Mouse (Mus musculus) midbrain, embryonic 16.5 days (tissue): ENCODE results near the gene Drc1. TPM values are rescaled to one million over a fixed set of nuclear protein-coding genes. Genes with fewer than 3 reads are reported as not detected.

Experiments
- ATAC-seq: fragments of 200-750 bp; cut with Nextera tagmentation; 2 replicates; pipeline ENCODE4 v1.8.0; 2017; ENCODE audit warnings: moderate TSS enrichment
- H3K27ac ChIP-seq: fragments of 300-500 bp; sonication (generic); 2 replicates; pipeline ENCODE4 v1.5.1; 2014; ENCODE audit warnings: mild to moderate bottlenecking, low read length, mixed read lengths
- H3K27me3 ChIP-seq: fragments of 300-500 bp; sonication (generic); 2 replicates; pipeline ENCODE4 v1.6.1; 2014; ENCODE audit warnings: low read depth, low read length, mixed read lengths; ENCODE audit not compliant: control insufficient read depth, insufficient read depth
- H3K36me3 ChIP-seq: fragments of 300-500 bp; sonication (generic); 2 replicates; pipeline ENCODE4 v1.6.1; 2014; ENCODE audit warnings: mild to moderate bottlenecking, low read length, moderate library complexity, mixed read lengths; ENCODE audit not compliant: control insufficient read depth, insufficient read depth
- H3K4me1 ChIP-seq: fragments of 300-500 bp; sonication (generic); 2 replicates; pipeline ENCODE4 v1.6.1; 2014; ENCODE audit warnings: mild to moderate bottlenecking, low read length, mixed read lengths; ENCODE audit not compliant: control insufficient read depth, insufficient read depth
- H3K4me2 ChIP-seq: fragments of 300-500 bp; sonication (generic); 2 replicates; pipeline ENCODE4 v1.6.1; 2014; ENCODE audit warnings: mild to moderate bottlenecking, low read length, mixed read lengths
- H3K4me3 ChIP-seq: fragments of 300-500 bp; sonication (generic); 2 replicates; pipeline ENCODE4 v1.5.1; 2014; ENCODE audit warnings: low read depth, mild to moderate bottlenecking, low read length, moderate library complexity, mixed read lengths
- H3K9ac ChIP-seq: fragments of 300-500 bp; sonication (generic); 2 replicates; pipeline ENCODE4 v1.6.1; 2014; ENCODE audit warnings: low read depth, low read length, mixed read lengths
- H3K9me3 ChIP-seq: fragments of 300-500 bp; sonication (generic); replicated peaks from 2 replicates; pipeline ENCODE4 v1.6.1; 2014; ENCODE audit warnings: mild to moderate bottlenecking, low read length, mixed read lengths; ENCODE audit not compliant: control insufficient read depth, poor library complexity, severe bottlenecking
- WGBS: fragments of 180-500 bp; shearing (Covaris S2); extraction: QIAGEN DNeasy Blood & Tissue Kit; methylation state at CpG from one replicate; pipeline ENCODE4 v1.1.7; 2014; 5-methylcytosine and 5-hydroxymethylcytosine counted together
- polyA plus RNA-seq: library from polyadenylated mRNA; unstranded; fragments of >200 nt; fragmentation: Nextera tagmentation; extraction: Ambion mirVana; gene quantifications from 2 replicates; pipeline ENCODE4 v1.2.1, GENCODE M21; 2015

The Drc1 gene
- polyA plus RNA-seq, 1 experiment from 2014 or later, result 9.5 TPM

DNA sequence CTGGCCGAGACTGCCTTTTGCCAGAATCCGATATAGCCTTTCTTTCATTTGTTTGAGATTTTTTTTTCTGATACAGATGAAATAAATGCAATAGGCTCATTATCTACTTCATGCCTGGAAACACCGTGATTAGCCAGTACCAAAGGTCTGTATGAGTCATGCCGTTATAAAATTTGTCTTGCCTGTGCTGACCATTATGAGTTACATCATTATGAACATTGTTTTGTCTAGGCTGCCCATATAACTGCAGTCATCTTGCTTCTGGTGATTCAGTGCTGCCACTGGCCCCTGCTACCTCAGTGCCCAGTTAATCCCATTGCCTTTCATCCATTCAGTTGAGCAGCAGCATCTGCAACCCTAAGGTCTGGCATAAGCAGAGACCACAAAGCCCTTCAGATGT is 1.7 kb upstream of the Drc1 start:
- Histone ChIP-seq H3K9ac (no peak overlapping the region), H3K4me1 (peaks cover 10% of the 10 kb centered on the region), H3K9me3 (no peaks in the 10 kb centered on the region), H3K27me3 (no peaks in the 10 kb centered on the region), H3K4me3 (no peak overlapping the region), H3K36me3 (no peaks in the 10 kb centered on the region), H3K4me2 (no peak overlapping the region), H3K27ac (no peak overlapping the region)
- 90% methylated on average over 4 of the region's 4 CpGs for WGBS
- ATAC-seq, result no peak

DNA sequence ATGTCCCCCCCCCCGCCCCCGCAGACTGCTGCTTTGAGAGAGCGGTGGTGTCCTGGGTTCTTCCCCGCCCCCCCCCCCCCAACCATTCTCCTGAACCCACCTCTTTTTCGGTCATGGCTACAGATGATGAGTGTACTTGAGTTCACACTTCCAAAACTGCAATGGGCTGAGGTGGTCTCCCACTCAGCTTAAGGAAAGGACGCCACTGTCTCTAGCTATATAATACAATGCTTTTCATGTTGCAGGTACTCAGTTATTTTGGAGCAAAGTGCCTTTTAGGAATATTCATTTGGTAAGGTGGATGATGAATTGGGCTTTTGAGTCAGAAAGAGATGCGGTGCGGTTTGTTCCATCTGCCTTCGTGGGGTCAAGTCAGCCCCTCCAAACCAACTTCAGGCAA is 324 bp upstream of the Drc1 start:
- peak overlapping the region; percentile 76 for H3K9ac ChIP-seq

DNA sequence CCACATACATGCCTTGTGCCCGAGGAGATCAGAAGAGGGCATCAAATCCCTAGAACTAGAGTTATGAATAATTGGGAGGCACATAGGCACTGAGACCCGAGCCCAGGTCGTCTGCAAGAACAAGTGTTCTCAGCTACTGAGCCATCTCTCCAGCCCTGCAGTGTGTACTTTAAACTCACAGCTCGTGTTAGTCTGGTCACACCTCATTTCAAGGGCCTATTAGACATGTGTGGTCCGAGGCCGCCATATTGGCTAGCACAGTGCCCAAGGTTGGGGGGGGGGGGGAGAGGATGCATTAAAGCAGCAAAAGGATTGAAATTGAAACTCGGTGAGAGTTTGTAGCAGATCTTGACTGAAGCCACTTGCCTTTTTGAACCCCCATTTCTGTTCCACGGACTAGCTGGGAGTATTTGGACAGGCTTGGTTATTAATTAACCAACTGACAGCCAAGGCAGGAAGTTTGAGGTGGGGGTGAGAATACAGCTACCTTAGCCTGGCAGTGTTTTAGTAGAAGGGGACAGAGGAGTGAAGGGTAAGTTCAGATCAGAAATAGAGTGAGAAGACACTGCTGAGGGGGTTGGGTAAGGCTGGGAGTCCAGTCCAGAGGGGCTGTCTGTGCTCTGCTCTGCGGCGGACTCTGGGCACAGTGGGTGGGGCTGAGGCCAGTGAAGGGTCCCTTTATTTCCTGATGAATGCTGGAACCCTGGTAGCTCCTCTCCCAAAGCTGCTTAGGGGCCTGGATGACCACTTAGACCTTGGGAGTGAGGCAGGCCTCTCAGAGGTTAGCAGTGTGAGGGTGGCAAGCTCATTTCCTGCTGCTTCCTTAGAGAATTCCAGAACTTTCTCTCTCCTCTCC is 5.0 kb downstream of the Drc1 start:
- 90% methylated on average over 10 of the region's 10 CpGs for whole genome bisulfite sequencing
- Histone ChIP-seq H3K27ac (no peak overlapping the region), H3K36me3 (no peaks in the 10 kb centered on the region), H3K4me2 (no peak overlapping the region), H3K9ac (no peak overlapping the region), H3K4me1 (peaks cover 4% of the 10 kb centered on the region), H3K9me3 (peaks cover 4% of the 10 kb centered on the region; the same call in 1 of the 2 replicates), H3K27me3 (no peaks in the 10 kb centered on the region), H3K4me3 (no peak overlapping the region)
- no peak for ATAC-seq

More for the DNA sequence above, 324 bp upstream of the Drc1 start:
- Histone ChIP-seq H3K4me3 (peak overlapping the region; percentile 61), H3K9me3 (peaks cover 4% of the 10 kb centered on the region; the same call in 1 of the 2 replicates), H3K27ac (peak overlapping the region; percentile 76), H3K27me3 (no peaks in the 10 kb centered on the region), H3K4me2 (peak overlapping the region; percentile 74), H3K36me3 (no peaks in the 10 kb centered on the region), H3K4me1 (peaks cover 10% of the 10 kb centered on the region)
- ATAC-seq, result no peak
- 36% methylated on average over 9 of the region's 9 CpGs for WGBS

DNA sequence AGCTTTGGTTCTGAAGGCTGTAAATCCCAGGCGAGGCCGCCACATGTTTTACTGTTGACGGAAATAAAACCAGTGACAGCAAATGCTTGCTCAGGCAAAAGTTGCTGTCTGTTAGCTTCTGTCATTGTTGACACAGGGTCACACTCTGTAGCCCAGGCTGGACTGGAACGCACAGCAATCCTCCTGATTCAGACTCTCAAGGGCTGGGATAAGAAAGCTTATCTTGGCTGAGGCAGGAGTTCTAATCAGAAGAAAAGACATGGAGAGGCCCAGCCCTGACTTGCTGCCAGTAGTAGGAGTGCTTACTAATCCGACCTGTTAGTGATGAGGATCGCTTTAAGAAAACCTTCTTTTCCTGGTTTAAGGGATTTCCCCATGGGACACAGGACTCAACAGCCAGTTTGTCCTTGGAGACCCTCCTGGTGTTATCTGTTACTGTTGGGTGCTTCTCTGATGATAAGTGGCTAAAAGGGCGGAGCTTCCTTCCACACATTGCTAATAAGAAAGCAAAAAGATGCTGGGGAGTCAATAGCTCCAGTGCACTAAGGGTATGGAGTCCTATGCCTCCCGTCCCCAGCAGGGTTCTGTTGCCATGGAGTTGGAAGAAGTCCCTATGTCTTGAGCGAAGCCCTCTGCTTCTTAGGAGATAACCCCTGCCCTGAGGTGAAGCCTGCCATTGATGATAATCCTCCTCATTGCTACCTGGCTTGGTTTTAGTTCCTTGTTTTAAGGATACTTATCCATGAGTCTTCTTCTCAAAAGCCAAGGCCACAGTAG is 6.1 kb downstream of the Drc1 start:
- Histone ChIP-seq H3K27me3 (no peaks in the 10 kb centered on the region), H3K9me3 (peaks cover 4% of the 10 kb centered on the region; the same call in 1 of the 2 replicates), H3K4me2 (no peak overlapping the region), H3K4me3 (no peak overlapping the region), H3K4me1 (no peaks in the 10 kb centered on the region), H3K9ac (no peak overlapping the region), H3K36me3 (no peaks in the 10 kb centered on the region), H3K27ac (no peak overlapping the region)
- whole genome bisulfite sequencing, result 78% methylated on average over 9 of the region's 9 CpGs
- no peak for ATAC-seq

DNA sequence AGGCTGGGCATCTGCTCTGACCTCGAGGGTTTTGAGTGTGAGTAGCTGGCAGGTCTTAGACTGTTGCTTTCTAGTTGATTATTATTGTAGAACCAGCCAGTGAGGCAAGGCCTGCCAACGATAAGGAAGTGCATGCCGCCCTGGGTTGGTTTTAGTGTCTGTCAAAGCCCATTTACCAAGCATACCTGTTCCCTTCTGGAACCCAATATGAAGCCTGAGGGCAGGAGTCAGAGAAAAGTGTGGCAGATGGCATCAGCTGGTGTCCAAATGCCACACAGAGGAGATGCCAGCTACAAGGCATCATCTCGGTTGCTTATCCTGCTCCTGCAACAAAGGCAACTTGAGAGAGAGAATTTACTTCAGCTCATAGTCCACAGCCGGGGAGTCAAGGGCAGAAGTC is 59.6 kb downstream of the Drc1 start:
- H3K4me3 ChIP-seq, result no peak overlapping the region
- ATAC-seq, result no peak
- H3K4me1 ChIP-seq, result peaks cover 5% of the 10 kb centered on the region
- no peak overlapping the region for H3K9ac ChIP-seq
- H3K36me3 ChIP-seq, result no peaks in the 10 kb centered on the region
- H3K27me3 ChIP-seq, result peaks cover 3% of the 10 kb centered on the region; the same call in 1 of the 2 replicates
- no peaks in the 10 kb centered on the region for H3K9me3 ChIP-seq
- H3K4me2 ChIP-seq, result no peak overlapping the region
- WGBS, result 78% methylated on average over 5 of the region's 5 CpGs
- no peak overlapping the region for H3K27ac ChIP-seq

DNA sequence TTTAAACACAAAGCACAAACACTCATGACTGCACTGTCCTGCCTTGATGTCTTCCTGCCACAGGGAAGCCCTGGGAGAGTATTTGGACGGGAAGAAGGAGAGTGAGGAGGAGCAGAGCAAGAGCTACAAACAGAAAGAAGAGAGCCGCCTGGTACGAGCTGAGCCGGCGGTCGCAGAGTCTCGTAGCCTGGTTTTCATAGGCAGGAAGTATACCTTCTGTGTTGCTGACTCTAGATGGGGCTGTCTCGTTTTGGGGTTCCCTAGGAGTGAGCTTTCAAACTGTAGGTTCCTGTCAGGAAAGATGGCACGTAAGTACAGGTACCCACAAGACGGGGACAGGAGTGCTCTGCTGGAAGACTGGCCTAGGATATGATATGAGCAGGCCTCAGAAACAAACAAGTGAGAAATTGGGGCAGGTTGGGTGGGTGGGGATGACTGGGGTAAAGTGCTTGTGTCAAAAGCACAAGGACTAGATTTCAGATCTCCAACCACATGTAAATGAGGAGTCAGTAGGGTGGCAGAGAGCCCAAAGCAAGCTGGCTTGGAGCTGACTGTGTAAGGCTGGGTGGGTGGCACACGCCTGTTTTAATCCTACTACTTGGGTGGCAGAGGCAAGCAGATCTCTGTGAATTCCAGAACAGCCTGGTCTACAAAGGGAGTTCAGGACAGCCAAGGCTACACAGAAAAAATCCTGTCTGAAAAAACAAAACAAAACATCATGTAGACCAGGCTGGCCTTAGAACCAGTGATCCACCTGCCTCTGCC is 60.6 kb downstream of the Drc1 start:
- Histone ChIP-seq H3K4me2 (no peak overlapping the region), H3K27me3 (peaks cover 3% of the 10 kb centered on the region; the same call in 1 of the 2 replicates), H3K4me3 (no peak overlapping the region), H3K36me3 (no peaks in the 10 kb centered on the region), H3K27ac (no peak overlapping the region), H3K9me3 (no peaks in the 10 kb centered on the region), H3K9ac (no peak overlapping the region), H3K4me1 (peaks cover 5% of the 10 kb centered on the region)
- ATAC-seq, result no peak
- 82% methylated on average over 11 of the region's 11 CpGs for WGBS

DNA sequence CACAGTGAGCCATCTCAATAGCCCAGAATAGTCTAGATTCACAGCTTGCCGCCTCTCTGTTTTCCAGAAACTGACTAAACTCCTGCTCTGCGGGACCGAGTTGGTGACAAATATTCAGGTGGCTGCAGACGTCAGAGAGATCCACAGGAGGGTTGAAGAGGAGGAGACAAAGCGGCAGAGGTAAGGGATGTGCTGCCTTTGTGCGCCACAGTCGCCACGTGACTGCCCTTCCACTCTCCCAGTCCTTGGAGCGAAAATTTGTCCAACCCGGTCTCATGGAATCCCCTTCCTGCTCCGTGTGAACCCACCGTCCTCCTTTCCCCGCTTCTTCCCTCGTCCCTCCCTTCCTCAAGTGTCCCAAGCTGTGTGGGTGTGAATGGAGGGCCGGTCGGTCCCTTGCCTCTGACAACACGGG is 61.4 kb downstream of the Drc1 start:
- 0 out of 2 replicates have a peak overlapping the region, but pooled peaks have one; percentile 8 for H3K9ac ChIP-seq
- 9% methylated on average over 17 of the region's 17 CpGs for WGBS

DNA sequence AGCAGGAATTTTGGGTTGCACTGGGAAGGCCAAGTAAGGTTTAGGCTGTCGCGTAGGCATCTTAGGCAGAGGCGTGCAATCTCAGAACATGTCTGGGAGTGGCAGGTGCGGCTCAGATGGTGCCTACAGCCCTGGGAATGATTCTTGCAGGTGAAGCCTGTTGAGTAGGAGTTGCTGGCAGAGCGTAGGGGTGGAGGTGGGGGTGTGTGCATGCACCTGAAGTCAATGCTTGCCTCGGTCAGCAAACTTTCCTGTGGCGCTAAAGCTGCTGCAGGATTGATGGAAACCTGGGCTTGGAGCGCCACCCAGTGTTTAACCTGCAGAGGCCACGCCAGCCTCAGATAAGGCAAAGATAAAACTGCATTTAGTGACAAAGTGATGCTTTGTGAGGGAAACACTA is 61.9 kb downstream of the Drc1 start:
- Histone ChIP-seq H3K4me3 (peak overlapping the region; percentile 5), H3K4me2 (peak overlapping the region; percentile 42), H3K9me3 (no peaks in the 10 kb centered on the region), H3K36me3 (no peaks in the 10 kb centered on the region), H3K27ac (no peak overlapping the region), H3K4me1 (peaks cover 5% of the 10 kb centered on the region), H3K9ac (0 out of 2 replicates have a peak overlapping the region, but pooled peaks have one; percentile 8), H3K27me3 (peaks cover 3% of the 10 kb centered on the region; the same call in 1 of the 2 replicates)
- WGBS, result 3% methylated on average over 9 of the region's 9 CpGs
- ATAC-seq, result peak; percentile 68

More for the DNA sequence above, 61.4 kb downstream of the Drc1 start:
- H3K4me1 ChIP-seq, result peaks cover 5% of the 10 kb centered on the region
- no peaks in the 10 kb centered on the region for H3K36me3 ChIP-seq
- H3K9me3 ChIP-seq, result no peaks in the 10 kb centered on the region
- no peak overlapping the region for H3K27ac ChIP-seq
- H3K4me3 ChIP-seq, result peak overlapping the region; percentile 5
- H3K4me2 ChIP-seq, result peak overlapping the region; percentile 42
- no peak for ATAC-seq
- peaks cover 3% of the 10 kb centered on the region; the same call in 1 of the 2 replicates for H3K27me3 ChIP-seq
